Comparison of ENCODE assay signal across 23 mouse cellular contexts in genomic region chr4:59604892-59605291, GRCm38 (mm10). TPM values are rescaled to one million over a fixed set of nuclear protein-coding genes. Genes with fewer than 3 reads are reported as not detected.
DNase-seq lines count a peak whose midpoint lies in the region; ATAC-seq and TF ChIP-seq lines count a peak whose summit lies in the region.
"Had no signal": no experiment of that assay in that cellular context is flagged by ENCODE, and none has a peak within 500 bp of the region (broad histone marks: within the 10 kb centered on the region; RNA-seq: fewer than 3 reads in every experiment).

No protein-coding gene starts in this region.

- dilution Hi-C loops in CH12.LX (cut with MboI; ENCODE audit: extremely low pct_ligation_motif_present, extremely low pct_unique_long_range_greater_than_20kb, low sequenced_read_pairs), result no loop called here

- in situ Hi-C loops in CH12.LX (cut with MboI; ENCODE audit: low pct_ligation_motif_present, low pct_unique_long_range_greater_than_20kb, low sequenced_read_pairs), result loop anchor here (25.0 kb wide), 1 partner anchor 157 kb away; no protein-coding TSS in a partner anchor
- in situ Hi-C loops in ES-E14 (cut with MboI; ENCODE audit: low sequenced_read_pairs in 2 of 2, unreplicated experiment in 2 of 2), result no loop called here

- peaks cover 0 to 13% of the 10 kb centered on the region in 2 experiments; a peak in 2 of 4 replicates for H3K4me1 ChIP-seq in CH12.LX (ENCODE audit: control insufficient read depth in 1 of 2, insufficient read depth in 2 of 2)
- H3K4me1 ChIP-seq in ES-E14 (ENCODE audit: control insufficient read depth in 2 of 2, insufficient read depth in 2 of 2, low read length in 2 of 2, poor library complexity in 1 of 2), result no peaks in the 10 kb centered on the region
- no peaks in the 10 kb centered on the region for H3K4me1 ChIP-seq in hindbrain, embryonic 14.5 days (replicated peaks; ENCODE audit: control insufficient read depth, insufficient read depth, low read length)
- H3K4me1 ChIP-seq: embryonic facial prominence, embryonic 13.5 days; embryonic facial prominence, embryonic 15.5 days; forebrain, embryonic 10.5 days; forebrain, embryonic 12.5 days had no signal

- ATAC-seq in erythroid progenitor cell, adult 5-6 weeks (replicated peaks; ENCODE audit: low FRiP score, poor library complexity, severe bottlenecking), result peak; percentile 77
- ATAC-seq in hindbrain, embryonic 14.5 days (ENCODE audit: low FRiP score), result no peak
- ATAC-seq: forebrain, embryonic 14.5 days; forebrain, embryonic 16.5 days had no signal

- no peaks in the 10 kb centered on the region for H3K27me3 ChIP-seq in CH12.LX (replicated peaks)
- no peaks in the 10 kb centered on the region for H3K27me3 ChIP-seq in hindbrain, embryonic 14.5 days (ENCODE audit: control insufficient read depth, insufficient read depth, low read length)
- H3K27me3 ChIP-seq: embryonic facial prominence, embryonic 13.5 days; embryonic facial prominence, embryonic 15.5 days; forebrain, embryonic 12.5 days had no signal

- TF ChIP-seq RAD21 in CH12.LX (IDR thresholded peaks at IDR 0.05; ENCODE audit: low read depth, low read length), result no peak

- no peak for TF ChIP-seq EP300 in CH12.LX (IDR thresholded peaks at IDR 0.05; ENCODE audit: low read length)

- H3K36me3 ChIP-seq in CH12.LX (replicated peaks in 1 of 2; ENCODE audit: control insufficient read depth in 1 of 2, insufficient read depth in 1 of 2, low read length in 1 of 2) (peaks cover 0 to 2% of the 10 kb centered on the region in 2 experiments), ES-E14 (ENCODE audit: control insufficient read depth, insufficient read depth, low read length, poor library complexity, severe bottlenecking) (no peaks in the 10 kb centered on the region)
- peaks cover 10% of the 10 kb centered on the region; the same call in 1 of the 2 replicates for H3K36me3 ChIP-seq in hindbrain, embryonic 14.5 days (replicated peaks; ENCODE audit: control insufficient read depth, insufficient read depth)
- H3K36me3 ChIP-seq: embryonic facial prominence, embryonic 15.5 days; forebrain, embryonic 10.5 days; forebrain, embryonic 12.5 days had no signal

- 62% methylated on average over 3 of the region's 3 CpGs for WGBS in hindbrain, embryonic 14.5 days

- H3K9ac ChIP-seq in CH12.LX (ENCODE audit: insufficient read depth, low read depth), result no peak overlapping the region
- no peak overlapping the region for H3K9ac ChIP-seq in ES-E14 (ENCODE audit: insufficient read depth, low read depth, low read length, poor library complexity, severe bottlenecking)
- no peak overlapping the region for H3K9ac ChIP-seq in hindbrain, embryonic 14.5 days
- H3K9ac ChIP-seq: embryonic facial prominence, embryonic 13.5 days; embryonic facial prominence, embryonic 15.5 days; forebrain, embryonic 12.5 days had no signal

- no peak overlapping the region for H3K4me3 ChIP-seq in CH12.LX (replicated peaks in 1 of 3; ENCODE audit: low read depth in 2 of 3, low read length in 2 of 3, poor library complexity in 1 of 3)
- no peak overlapping the region for H3K4me3 ChIP-seq in ES-E14 (ENCODE audit: insufficient read depth in 1 of 2, low read depth in 1 of 2, low read length in 2 of 2, poor library complexity in 1 of 2, severe bottlenecking in 1 of 2)
- H3K4me3 ChIP-seq in hindbrain, embryonic 14.5 days (replicated peaks; ENCODE audit: low read length), result no peak overlapping the region
- H3K4me3 ChIP-seq: embryonic facial prominence, embryonic 13.5 days; embryonic facial prominence, embryonic 15.5 days; forebrain, embryonic 10.5 days; forebrain, embryonic 12.5 days had no signal

- no peak overlapping the region for H3K27ac ChIP-seq in CH12.LX (ENCODE audit: insufficient read depth, low read depth)
- no peak overlapping the region for H3K27ac ChIP-seq in ES-E14 (ENCODE audit: insufficient read depth, low read depth, low read length, poor library complexity, severe bottlenecking)
- H3K27ac ChIP-seq in hindbrain, embryonic 14.5 days, result no peak overlapping the region
- H3K27ac ChIP-seq: embryonic facial prominence, embryonic 13.5 days; embryonic facial prominence, embryonic 15.5 days; forebrain, embryonic 10.5 days; forebrain, embryonic 12.5 days had no signal

- H3K4me2 ChIP-seq in CH12.LX (ENCODE audit: insufficient read depth, low read depth, poor library complexity, severe bottlenecking), result 0 out of 2 replicates have a peak overlapping the region, but pooled peaks have one; percentile 1
- no peak overlapping the region for H3K4me2 ChIP-seq in hindbrain, embryonic 14.5 days (replicated peaks)
- H3K4me2 ChIP-seq: embryonic facial prominence, embryonic 13.5 days; embryonic facial prominence, embryonic 15.5 days; forebrain, embryonic 12.5 days had no signal

- TF ChIP-seq CTCF in CH12.LX (conservative IDR thresholded peaks at IDR 0.05 in 1 of 2, IDR thresholded peaks at IDR 0.05 in 1 of 2; ENCODE audit: low read depth in 2 of 2, low read length in 2 of 2), result no peak

- no peaks in the 10 kb centered on the region for H3K79me2 ChIP-seq in CH12.LX (replicated peaks; ENCODE audit: control insufficient read depth, extremely low read depth, insufficient read depth, poor library complexity, severe bottlenecking)

- no peak for TF ChIP-seq POLR2A in CH12.LX (IDR thresholded peaks at IDR 0.05; ENCODE audit: low read depth, low read length)

- DNase-seq in CH12.LX (ENCODE audit: extremely low read depth) (no peak), ES-E14 (ENCODE audit: low read depth, low spot score) (no peak), NIH3T3 (ENCODE audit: low read depth) (peak; percentile 27)
- DNase-seq in adrenal gland, postnatal 10 days, result no peak
- no peak for DNase-seq in hindbrain, embryonic 14.5 days (ENCODE audit: low spot score)
- no peak for DNase-seq in layer of hippocampus, adult 9-10 months (ENCODE audit: low spot score)
- DNase-seq: adrenal gland, adult 2 months; adrenal gland, postnatal 14 days; adrenal gland, postnatal 36 days; cerebellum, adult 11 months; cerebellum, adult 18-20 months; cerebellum, adult 8-10 months; cerebellum, adult 9-11 months; cerebellum, postnatal 14 days; cerebellum, postnatal 36 days; embryo, embryonic 11 days had no signal

- H3K9me3 ChIP-seq in CH12.LX (replicated peaks; ENCODE audit: low read length), result no peaks in the 10 kb centered on the region
- no peaks in the 10 kb centered on the region for H3K9me3 ChIP-seq in ES-E14 (ENCODE audit: control insufficient read depth, insufficient read depth, low read depth, low read length)
- H3K9me3 ChIP-seq in hindbrain, embryonic 14.5 days (ENCODE audit: control insufficient read depth, low read length), result no peaks in the 10 kb centered on the region
- H3K9me3 ChIP-seq: embryonic facial prominence, embryonic 13.5 days; embryonic facial prominence, embryonic 15.5 days; forebrain, embryonic 10.5 days; forebrain, embryonic 12.5 days had no signal

TF ChIP-seq in CH12.LX, 34 proteins besides CTCF, POLR2A, EP300 and RAD21:
- peak; percentile 92 for TF ChIP-seq MAFK (IDR thresholded peaks at IDR 0.05; ENCODE audit: insufficient replicate concordance, low read length)
- TF ChIP-seq MAZ (IDR thresholded peaks at IDR 0.05; ENCODE audit: low read depth, low read length), result no peak

TF ChIP-seq in ES-E14, 5 proteins besides CTCF, POLR2A, EP300 and RAD21:
- peak; percentile 84 for TF ChIP-seq MAFK (IDR thresholded peaks at IDR 0.05; ENCODE audit: insufficient read depth, low read depth, low read length)
- no peak for TF ChIP-seq ZNF384 (IDR thresholded peaks at IDR 0.05; ENCODE audit: low read depth, low read length)

RNA-seq across cellular contexts. Expression of gene E130308A19Rik, which starts 21.1 kb away (rescaled TPM):
- total RNA-seq in CH12.LX (2012; rRNA removed) (2.4 and 3.4 TPM in 2 replicates), CH12.LX (2014; rRNA removed) (2.3 and 2.4 TPM in 2 replicates), ES-E14 (2012; rRNA removed) (14.6 and 14.9 TPM in 2 replicates)
- polyA plus RNA-seq in CH12.LX (2012; ENCODE audit: insufficient read length, low read depth), result 2.3 and 3.1 TPM in 2 replicates
- total RNA-seq in erythroid progenitor cell, adult 5-6 weeks (2015; ENCODE audit: low replicate concordance), result 4.7 and 6.7 TPM in 2 replicates
- 2.8 and 5.3 TPM in 2 replicates for total RNA-seq in erythroid progenitor cell, adult 5-6 weeks (2017; ENCODE audit: low replicate concordance)
- total RNA-seq in adrenal gland, postnatal 10 days (2021), result 10 to 100 TPM; 14.7 to 19.0 TPM
- 54.7 and 59.9 TPM in 2 replicates for polyA plus RNA-seq in hindbrain, embryonic 14.5 days (2014; fragmentation: Nextera tagmentation; extraction: Ambion mirVana)

RNA-seq across cellular contexts. Expression of gene Hsdl2, which starts 23.5 kb away (rescaled TPM):
- 6.8 and 7.0 TPM in 2 replicates for total RNA-seq in CH12.LX (2012; rRNA removed)
- total RNA-seq in CH12.LX (2014; rRNA removed), result 9.7 and 11.1 TPM in 2 replicates
- 9.3 and 10.4 TPM in 2 replicates for polyA plus RNA-seq in CH12.LX (2012; ENCODE audit: insufficient read length, low read depth)
- total RNA-seq in ES-E14 (2012; rRNA removed), result 4.2 and 7.1 TPM in 2 replicates
- total RNA-seq in erythroid progenitor cell, adult 5-6 weeks (2015; ENCODE audit: low replicate concordance), result 13.8 and 19.1 TPM in 2 replicates
- 11.8 and 20.7 TPM in 2 replicates for total RNA-seq in erythroid progenitor cell, adult 5-6 weeks (2017; ENCODE audit: low replicate concordance)
- total RNA-seq in adrenal gland, postnatal 10 days (2021), result 100 to 1,000 TPM; 145 to 155 TPM
- polyA plus RNA-seq in hindbrain, embryonic 14.5 days (2014; fragmentation: Nextera tagmentation; extraction: Ambion mirVana), result 38.1 and 41.7 TPM in 2 replicates

RNA-seq across cellular contexts. Expression of gene Ptbp3, which starts 55.7 kb away (rescaled TPM):
- 45.2 and 45.7 TPM in 2 replicates for total RNA-seq in CH12.LX (2012; rRNA removed)
- total RNA-seq in CH12.LX (2014; rRNA removed), result 81.4 and 85.9 TPM in 2 replicates
- polyA plus RNA-seq in CH12.LX (2012; ENCODE audit: insufficient read length, low read depth), result 40.3 and 48.1 TPM in 2 replicates
- total RNA-seq in ES-E14 (2012; rRNA removed), result 40.8 and 46.1 TPM in 2 replicates
- total RNA-seq in erythroid progenitor cell, adult 5-6 weeks (2015; ENCODE audit: low replicate concordance), result 256 and 320 TPM in 2 replicates
- 179 and 231 TPM in 2 replicates for total RNA-seq in erythroid progenitor cell, adult 5-6 weeks (2017; ENCODE audit: low replicate concordance)
- total RNA-seq in adrenal gland, postnatal 10 days (2021), result 100 to 1,000 TPM; 115 TPM
- polyA plus RNA-seq in hindbrain, embryonic 14.5 days (2014; fragmentation: Nextera tagmentation; extraction: Ambion mirVana), result 24.9 and 25.6 TPM in 2 replicates

Comparison
In these comparisons a context has a peak if more than half of its experiments do, and no peak if none do; other contexts are left out.
1. RNA of gene Hsdl2, which starts 23.5 kb away (total RNA-seq): 145 to 155 TPM in adrenal gland, postnatal 10 days; 11.8 to 20.7 TPM in erythroid progenitor cell, adult 5-6 weeks, 6.8 to 11.1 TPM in CH12.LX and 4.2 to 7.1 TPM in ES-E14; every median in the first group is over 4 times any median in the second.